Mouse (Mus musculus) G1E-ER4 (cell line): ENCODE data around the gene 2010003K11Rik. TPM values are rescaled to one million over a fixed set of nuclear protein-coding genes. Genes with fewer than 3 reads are reported as not detected.

Experiments used
- GATA1 ChIP-seq: IDR thresholded peaks from one replicate; pipeline ENCODE4 v1.8.0; 2012; ENCODE audit warnings: low read length, inconsistent platforms
- polyA plus RNA-seq: library from polyadenylated mRNA; stranded (reverse); fragments of >175 nt; gene quantifications from 2 replicates; pipeline ENCODE4 v1.2.3, GENCODE M21; 2012

2010003K11Rik gene
- polyA plus RNA-seq: not detected in 2 replicates

- TF ChIP-seq GATA1: no peak
Observed at GRCm38 (mm10) chr19:4498062-4498933, at the start of gene 2010003K11Rik. 2010003K11Rik (minus strand) TSS chr19:4498583.

- TF ChIP-seq GATA1: no peak
Observed at GRCm38 (mm10) chr19:4547801-4548200, 49.4 kb upstream of the 2010003K11Rik start.

GRCm38 (mm10) chr19:4545841-4546240, 47.5 kb upstream of the 2010003K11Rik start:
- no peak for TF ChIP-seq GATA1

DNA sequence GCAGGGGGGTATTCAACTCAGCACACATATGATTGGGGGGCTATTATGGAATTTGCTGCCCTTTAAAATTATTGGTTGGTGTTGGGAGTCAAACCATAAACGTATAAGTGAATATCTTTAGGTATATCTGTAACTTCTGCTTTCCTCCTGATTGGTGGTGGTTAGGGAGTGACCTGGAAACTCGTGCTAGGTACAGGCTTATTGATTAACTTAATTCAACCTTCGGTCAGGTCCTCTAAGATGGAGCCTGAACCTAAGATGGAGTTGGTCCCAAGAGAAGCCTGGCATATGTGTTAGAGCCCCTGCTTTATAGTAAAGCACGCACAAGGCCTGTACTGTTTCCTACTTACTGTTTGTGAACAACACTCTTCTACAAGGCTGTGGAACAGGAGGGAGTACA, 46.7 kb upstream of the 2010003K11Rik start:
- TF ChIP-seq GATA1: no peak

DNA sequence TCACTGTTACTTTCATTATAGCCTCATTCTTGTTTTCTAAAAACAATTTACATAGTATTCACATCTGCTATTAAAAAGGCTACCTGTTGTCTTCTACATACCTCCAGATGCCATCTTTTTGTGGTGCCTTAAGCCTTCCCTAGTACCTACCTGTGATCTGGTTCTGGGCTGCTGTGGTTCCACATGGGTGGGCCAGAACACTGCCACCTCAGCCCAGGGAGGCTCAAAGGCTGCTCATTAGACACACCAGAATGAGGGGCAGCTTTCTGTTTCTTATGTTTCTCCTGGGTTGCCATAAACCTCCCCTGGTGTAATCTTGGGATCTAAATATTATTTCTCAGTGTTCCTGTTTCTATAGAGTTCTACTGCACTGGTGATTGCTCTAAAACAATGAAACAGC, 43.7 kb upstream of the 2010003K11Rik start:
- no peak for TF ChIP-seq GATA1

DNA sequence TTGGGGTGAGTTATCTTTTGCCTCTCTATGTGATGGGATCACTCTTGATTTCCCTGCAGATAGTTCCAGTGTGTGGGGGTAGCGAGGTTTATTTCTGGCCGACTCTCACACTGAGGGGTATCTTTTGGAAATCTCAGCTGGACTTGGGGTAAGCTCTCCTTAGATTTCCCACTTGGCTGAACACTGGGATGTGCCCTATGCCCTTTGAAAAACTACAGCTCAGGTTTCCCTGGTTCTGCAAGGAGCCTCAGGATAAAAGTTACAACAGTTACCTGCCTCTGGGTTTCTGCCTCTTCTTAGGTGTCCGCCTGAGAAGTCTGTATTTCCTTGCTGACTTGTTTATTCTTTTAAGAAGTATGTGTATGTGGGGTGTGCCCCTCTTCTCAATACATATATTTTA, 42.6 kb upstream of the 2010003K11Rik start:
- TF ChIP-seq GATA1: no peak

- TF ChIP-seq GATA1: no peak
Observed at GRCm38 (mm10) chr19:4540263-4540662, 41.9 kb upstream of the 2010003K11Rik start.

- TF ChIP-seq GATA1: no peak
Observed at GRCm38 (mm10) chr19:4536606-4537005, 38.2 kb upstream of the 2010003K11Rik start.

GRCm38 (mm10) chr19:4535922-4536321, 37.5 kb upstream of the 2010003K11Rik start:
- TF ChIP-seq GATA1: no peak

- no peak for TF ChIP-seq GATA1
Observed at GRCm38 (mm10) chr19:4534646-4535045, 36.3 kb upstream of the 2010003K11Rik start.

DNA sequence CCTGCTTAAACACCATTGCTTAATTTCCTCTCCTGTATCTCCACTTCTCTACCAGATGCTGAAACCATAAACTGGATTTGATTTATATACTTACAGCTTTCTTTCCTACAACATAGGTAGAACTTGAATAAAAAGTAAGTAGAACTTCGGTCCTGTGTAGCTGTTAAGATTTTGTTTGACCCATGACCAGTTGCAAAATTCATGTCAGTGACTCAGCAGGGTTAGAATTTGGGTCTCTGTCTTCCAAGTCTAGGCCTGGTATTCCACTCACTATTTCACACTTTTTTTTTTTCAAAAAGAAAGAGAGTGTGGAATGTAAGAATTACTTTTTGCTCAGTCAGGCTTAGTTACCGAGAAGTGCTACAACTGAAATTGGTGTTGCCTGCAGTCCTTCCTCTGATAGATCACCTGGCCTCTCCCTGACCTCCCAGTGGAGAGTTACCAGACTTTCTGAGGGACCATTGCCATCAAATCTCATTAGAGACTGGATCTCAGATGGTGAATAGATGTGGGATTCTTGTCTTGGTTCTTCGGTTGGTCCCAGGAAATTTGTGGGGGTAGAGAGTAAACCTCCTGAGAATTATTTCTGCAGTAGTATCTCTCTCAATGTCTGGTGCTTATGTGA, 23.2 kb upstream of the 2010003K11Rik start:
- TF ChIP-seq GATA1: no peak

GRCm38 (mm10) chr19:4517483-4517882, 19.1 kb upstream of the 2010003K11Rik start:
- TF ChIP-seq GATA1: no peak

DNA sequence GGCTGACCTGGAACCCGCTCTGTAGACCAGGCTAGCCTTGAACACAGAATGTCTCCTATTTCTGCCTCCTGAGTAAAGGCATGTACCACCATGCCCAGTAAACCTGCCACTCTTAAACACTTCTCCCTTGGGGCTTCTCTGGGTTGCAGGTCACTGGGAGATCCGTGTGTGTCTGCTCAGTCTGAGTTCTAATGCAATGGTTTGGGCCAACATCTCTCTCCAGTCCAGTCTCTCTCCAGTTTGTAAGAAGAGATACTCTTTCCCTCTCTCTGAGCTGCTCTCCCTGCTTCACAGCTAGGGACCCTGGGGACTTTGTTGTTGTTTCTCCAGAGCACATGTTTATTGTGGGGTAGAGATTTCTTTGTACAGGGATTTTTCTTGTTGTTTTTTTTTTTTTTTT, 17.9 kb upstream of the 2010003K11Rik start:
- no peak for TF ChIP-seq GATA1

- TF ChIP-seq GATA1: no peak
Observed at GRCm38 (mm10) chr19:4515746-4516145, 17.4 kb upstream of the 2010003K11Rik start.

DNA sequence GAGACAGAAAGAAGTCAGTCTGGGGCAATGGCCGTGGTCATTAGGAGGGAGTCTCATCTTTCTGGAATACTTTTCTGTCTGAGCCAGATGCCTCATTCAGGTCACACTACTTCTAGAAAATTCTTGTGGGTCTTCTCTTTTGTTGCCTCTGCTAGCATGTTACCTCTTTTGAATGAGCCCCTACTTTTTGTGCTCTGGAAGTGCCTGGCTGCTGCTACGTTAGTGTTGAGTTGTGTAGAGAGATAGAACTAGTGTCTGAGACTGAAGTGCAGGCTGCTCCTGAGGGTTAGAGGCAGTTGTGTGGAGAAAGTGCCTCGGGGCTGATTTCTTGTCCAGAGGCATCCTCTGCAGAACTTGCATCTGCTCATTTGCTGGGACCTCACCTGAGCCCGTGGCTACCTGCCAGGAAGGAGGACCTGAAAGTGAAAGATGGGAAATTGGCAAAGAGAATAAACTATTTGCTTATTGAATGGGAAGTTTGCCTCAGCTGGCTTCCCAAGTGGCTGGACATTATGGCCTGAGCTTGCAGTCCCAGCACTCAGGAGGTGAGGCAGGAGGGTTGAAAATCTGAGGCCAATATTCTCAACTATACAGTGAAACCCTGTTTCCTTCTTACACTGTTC, 15.0 kb upstream of the 2010003K11Rik start:
- no peak for TF ChIP-seq GATA1

DNA sequence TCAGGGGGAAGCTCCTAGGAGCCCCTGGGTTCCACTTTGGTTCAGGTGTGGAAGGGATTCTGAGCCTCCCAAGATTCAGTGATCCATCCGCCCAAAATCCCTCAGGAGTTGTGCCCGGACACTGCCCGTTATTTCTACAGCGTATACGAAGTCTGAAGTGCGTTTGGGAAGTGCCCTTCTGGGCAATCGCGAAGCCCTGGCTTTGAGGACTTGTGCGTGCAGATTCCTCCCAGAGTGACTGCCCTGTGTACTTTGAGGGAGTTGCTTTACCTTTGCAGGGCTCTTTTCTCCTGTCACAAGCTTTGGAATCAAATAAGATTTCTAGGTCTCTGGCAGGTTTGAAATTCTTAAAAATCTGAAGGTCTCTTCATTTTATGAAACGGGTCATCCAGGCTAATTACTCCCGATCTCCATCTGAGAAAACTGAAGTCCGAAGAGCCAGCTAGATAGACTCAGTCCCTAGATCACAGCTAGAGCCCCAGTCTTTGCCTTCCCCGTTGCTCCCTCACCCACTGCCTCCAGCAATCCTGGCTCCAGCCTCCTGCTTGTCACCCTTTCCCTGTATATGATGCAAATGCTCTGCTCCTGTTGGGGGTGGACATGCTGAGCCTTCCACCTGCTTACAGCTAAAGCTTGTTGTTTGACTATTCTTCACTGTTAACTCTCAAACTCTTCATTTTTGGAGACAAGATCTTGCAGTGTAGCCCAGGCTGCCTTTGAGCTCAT, 12.9 kb upstream of the 2010003K11Rik start:
- no peak for TF ChIP-seq GATA1
